Mouse (Mus musculus) ES-Bruce4 (cell line): Measurements from ENCODE around the gene Polr3h. TPM values are rescaled to one million over a fixed set of nuclear protein-coding genes. Genes with fewer than 3 reads are reported as not detected.

Experiments used
- H3K27ac ChIP-seq: 2 replicates; pipeline ENCODE4 v1.5.1; 2012; ENCODE audit warnings: low read length, inconsistent platforms; ENCODE audit not compliant: insufficient read depth
- H3K27me3 ChIP-seq: 2 replicates; pipeline ENCODE4 v1.6.1; 2012; ENCODE audit warnings: mild to moderate bottlenecking, low read length, inconsistent platforms; ENCODE audit not compliant: control insufficient read depth, poor library complexity, insufficient read depth, severe bottlenecking
- H3K36me3 ChIP-seq: 2 replicates; pipeline ENCODE4 v1.6.1; 2012; ENCODE audit warnings: inconsistent platforms, mild to moderate bottlenecking, low read length, moderate library complexity; ENCODE audit not compliant: control insufficient read depth, poor library complexity, insufficient read depth, severe bottlenecking
- H3K4me1 ChIP-seq: one replicate; pipeline ENCODE4 v1.8.1; 2011; ENCODE audit warnings: low read length; ENCODE audit not compliant: control insufficient read depth, insufficient read depth
- H3K4me3 ChIP-seq: 2 replicates; pipeline ENCODE4 v1.5.1; 2011; ENCODE audit warnings: low read depth, mild to moderate bottlenecking, low read length
- H3K9ac ChIP-seq: 2 replicates; pipeline ENCODE4 v1.6.1; 2012; ENCODE audit warnings: low read depth, mild to moderate bottlenecking, inconsistent platforms; ENCODE audit not compliant: poor library complexity, severe bottlenecking
- H3K9me3 ChIP-seq: replicated peaks from 2 replicates; pipeline ENCODE4 v1.6.1; 2012; ENCODE audit warnings: mild to moderate bottlenecking, low read length, inconsistent platforms; ENCODE audit not compliant: control insufficient read depth, poor library complexity, insufficient read depth, severe bottlenecking
- CTCF ChIP-seq: IDR thresholded peaks from one replicate; pipeline ENCODE4 v1.8.1; 2011; ENCODE audit warnings: low read depth, low read length
- EP300 ChIP-seq: IDR thresholded peaks from 2 replicates; pipeline ENCODE4 v1.6.1; 2011; ENCODE audit warnings: low read depth, low read length; ENCODE audit not compliant: insufficient read depth
- POLR2A ChIP-seq: IDR thresholded peaks from one replicate; pipeline ENCODE4 v1.8.1; 2011; ENCODE audit warnings: low read length; ENCODE audit not compliant: insufficient read depth
- polyA plus RNA-seq: library from polyadenylated mRNA; stranded (reverse); fragments of >200 nt; gene quantifications from 2 replicates; pipeline ENCODE4 v1.2.4, GENCODE M21; 2011; ENCODE audit warnings: low read depth; ENCODE audit not compliant: missing spikeins, insufficient read depth, insufficient read length

Polr3h gene
- polyA plus RNA-seq, 1 experiment: 25.5 TPM

DNA sequence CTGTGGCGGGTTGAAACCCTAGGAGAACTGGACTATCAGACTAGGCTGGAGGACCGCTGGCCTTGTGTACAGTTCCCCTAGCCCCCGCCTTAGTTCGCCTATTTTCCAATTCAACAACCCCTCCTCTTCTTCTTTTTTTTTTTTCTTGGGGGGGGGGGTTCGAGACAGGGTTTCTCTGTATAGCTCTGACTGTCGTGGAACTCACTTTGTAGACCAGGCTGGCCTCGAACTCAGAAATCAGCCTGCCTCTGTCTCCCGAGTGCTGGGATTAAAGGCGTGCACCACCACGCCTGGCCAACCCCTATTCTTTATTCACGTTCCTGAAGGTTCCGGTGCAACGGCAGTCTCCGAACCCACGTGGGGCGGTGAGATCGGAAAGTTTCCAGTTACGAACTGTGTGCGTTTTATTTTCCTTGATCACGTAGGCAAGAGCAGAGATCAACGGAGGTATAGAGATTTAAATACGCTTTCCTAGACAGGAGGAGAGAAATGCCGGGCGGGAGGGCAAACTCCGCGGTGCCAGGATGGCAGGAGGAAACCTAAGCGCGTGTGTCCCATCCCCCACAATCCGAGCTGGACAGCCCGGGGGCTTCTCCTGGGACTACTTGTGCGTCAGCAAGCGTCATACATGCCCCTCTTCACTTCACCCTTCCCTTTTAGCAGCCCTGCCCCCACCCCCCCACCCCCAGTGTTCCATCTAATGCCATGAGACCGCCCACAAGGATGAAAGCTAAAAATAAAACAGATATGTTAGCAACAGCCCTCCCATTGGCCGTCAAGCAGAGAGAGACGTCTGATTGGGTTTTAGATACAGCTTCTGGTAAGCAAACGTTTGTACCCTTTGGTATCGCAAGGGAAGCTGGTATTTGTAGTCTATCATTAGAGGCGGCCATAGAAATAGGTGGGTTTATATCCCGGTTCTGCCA is 66.4 kb downstream of the Polr3h start:
- Histone ChIP-seq H3K4me1 (no peaks in the 10 kb centered on the region), H3K27ac (peak overlapping the region; percentile 85), H3K36me3 (0 out of 2 replicates have a peak, but pooled peaks cover 3% of the 10 kb centered on the region), H3K27me3 (no peaks in the 10 kb centered on the region), H3K4me3 (peak overlapping the region; percentile 76), H3K9me3 (no peaks in the 10 kb centered on the region), H3K9ac (peak overlapping the region; percentile 67)
- no peak for TF ChIP-seq POLR2A
- TF ChIP-seq EP300: no peak
- TF ChIP-seq CTCF: no peak

DNA sequence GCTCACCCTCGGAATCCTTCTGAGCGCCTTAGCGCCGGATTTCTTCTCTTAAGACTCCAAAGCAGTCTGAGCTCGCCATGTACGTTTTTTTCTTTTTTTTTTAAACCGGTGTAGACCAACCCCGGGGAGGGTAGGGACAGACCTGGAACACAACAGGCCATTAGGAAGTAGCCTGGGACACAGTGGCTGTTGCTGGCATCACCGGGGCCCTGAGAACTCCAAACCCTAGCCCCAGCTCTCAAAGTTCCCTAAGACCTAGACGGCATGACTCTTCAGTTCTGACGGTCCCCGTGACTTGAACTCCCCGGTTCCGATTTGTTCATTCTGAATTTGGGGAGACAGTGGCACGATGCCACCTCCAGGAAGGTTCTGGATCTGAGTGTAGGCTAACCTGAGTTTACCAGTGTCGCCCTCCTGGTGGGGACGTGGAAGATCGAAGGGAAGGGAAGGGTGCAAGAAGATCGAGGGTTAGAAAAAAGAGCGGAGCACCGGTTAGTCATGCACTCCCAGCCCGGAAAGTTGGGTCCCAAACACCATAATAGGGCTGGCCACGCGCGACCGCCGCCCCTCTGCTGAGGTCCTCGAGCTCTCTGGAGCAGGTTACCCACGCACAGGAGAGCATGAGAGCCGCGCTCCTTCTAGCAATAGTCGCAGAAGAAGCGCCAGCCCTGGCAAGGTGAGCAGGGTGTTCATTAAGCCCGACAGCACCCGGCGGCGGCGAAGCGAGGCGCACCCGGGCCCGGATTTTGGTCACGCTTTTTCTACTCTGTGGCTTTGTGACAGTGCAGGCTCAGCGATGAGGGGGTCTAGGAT is 67.3 kb downstream of the Polr3h start, which contains the start of gene Tob2:
Tob2 (minus strand) TSS at position 280 of the 813 bp plus-strand sequence.
- Histone ChIP-seq H3K27me3 (no peaks in the 10 kb centered on the region), H3K9ac (peak within 1 kb of the TSS; percentile 67), H3K9me3 (no peaks in the 10 kb centered on the region), H3K27ac (peak within 1 kb of the TSS; percentile 85), H3K4me3 (peak within 1 kb of the TSS; percentile 76), H3K4me1 (no peaks in the 10 kb centered on the region), H3K36me3 (no peaks in the 10 kb centered on the region)
- TF ChIP-seq CTCF (no peak), POLR2A (no peak), EP300 (no peak)

DNA sequence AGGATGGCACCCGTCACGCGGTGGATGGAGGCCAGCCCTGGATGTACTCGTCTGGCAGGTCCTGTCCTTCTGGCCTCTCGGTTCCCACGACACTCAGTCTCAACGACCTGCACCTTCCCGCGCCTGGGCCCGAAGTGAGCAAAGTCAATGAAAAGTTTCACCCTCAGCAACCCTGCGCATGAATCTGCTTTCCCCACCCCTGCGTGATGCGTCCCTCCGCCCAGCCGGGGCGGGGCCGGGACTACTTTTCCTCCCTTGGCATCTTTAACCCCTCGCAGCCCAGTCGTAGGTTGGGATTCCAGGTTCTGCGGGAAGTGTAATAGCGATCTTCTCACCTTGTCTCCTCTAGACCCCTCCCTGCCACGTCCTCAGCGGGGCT is 67.9 kb downstream of the Polr3h start:
- no peaks in the 10 kb centered on the region for H3K36me3 ChIP-seq
- peak overlapping the region; percentile 32; the same call in 1 of the 2 replicates for H3K27ac ChIP-seq
- TF ChIP-seq EP300 (peak; percentile 87), POLR2A (peak; percentile 99), CTCF (no peak)
- no peaks in the 10 kb centered on the region for H3K4me1 ChIP-seq
- no peaks in the 10 kb centered on the region for H3K9me3 ChIP-seq
- peak overlapping the region; percentile 76 for H3K4me3 ChIP-seq
- no peaks in the 10 kb centered on the region for H3K27me3 ChIP-seq
- peak overlapping the region; percentile 67 for H3K9ac ChIP-seq

DNA sequence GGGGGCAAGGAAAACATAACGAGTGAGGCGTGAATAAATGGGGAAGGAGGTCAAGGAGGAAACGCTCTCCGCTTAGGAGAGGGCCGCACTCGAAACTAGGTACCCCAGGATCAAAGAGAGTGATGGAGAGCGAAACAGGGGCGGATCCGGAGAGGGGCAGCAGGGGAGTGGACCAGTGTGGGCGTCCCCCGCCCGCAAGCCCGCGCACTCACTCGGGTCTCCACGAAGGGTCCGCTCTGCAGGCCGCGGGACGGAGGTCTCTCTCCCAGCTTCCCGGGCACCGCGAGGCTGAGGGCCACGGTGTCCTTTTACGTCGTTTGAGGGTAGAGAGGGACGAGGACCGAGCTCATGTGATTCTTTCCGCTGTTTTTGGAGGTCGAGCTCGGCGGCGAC is 68.3 kb downstream of the Polr3h start:
- H3K27me3 ChIP-seq: no peaks in the 10 kb centered on the region
- H3K9me3 ChIP-seq: no peaks in the 10 kb centered on the region
- TF ChIP-seq EP300 (no peak), POLR2A (no peak), CTCF (no peak)
- H3K27ac ChIP-seq: no peak overlapping the region
- peak overlapping the region; percentile 67 for H3K9ac ChIP-seq
- no peaks in the 10 kb centered on the region for H3K36me3 ChIP-seq
- no peaks in the 10 kb centered on the region for H3K4me1 ChIP-seq
- H3K4me3 ChIP-seq: peak overlapping the region; percentile 76

- Histone ChIP-seq H3K4me3 (peak overlapping the region; percentile 76), H3K27ac (no peak overlapping the region), H3K36me3 (no peaks in the 10 kb centered on the region), H3K27me3 (no peaks in the 10 kb centered on the region), H3K4me1 (no peaks in the 10 kb centered on the region), H3K9ac (peak overlapping the region; percentile 67), H3K9me3 (no peaks in the 10 kb centered on the region)
- TF ChIP-seq EP300 (no peak), POLR2A (no peak), CTCF (no peak)
Measured at GRCm38 (mm10) chr15:81856938-81857723, 68.9 kb downstream of the Polr3h start.
